Mouse (Mus musculus) kidney, postnatal 0 days (tissue): ENCODE measurements at regions not wholly inside any gene's neighbourhood (a gene's known extent, or its start where the extent isn't known, plus 50 kb on each side); places are given as distances from the start of the nearest gene placed in this dataset.

Experiments used
- ATAC-seq: fragments of 200-750 bp; cut with Nextera tagmentation; replicated peaks from 2 replicates; pipeline ENCODE4 v1.8.0; 2017; ENCODE audit warnings: low read depth, moderate number of reproducible peaks, moderate TSS enrichment, moderate library complexity; ENCODE audit not compliant: low FRiP score
- DNase-seq: peaks from one replicate; pipeline ENCODE4 v3.0.0-alpha.2; 2016; ENCODE audit warnings: low spot score
- H3K27ac ChIP-seq: fragments of 300-500 bp; sonication (generic); 2 replicates; pipeline ENCODE4 v1.5.1; 2014; ENCODE audit warnings: mild to moderate bottlenecking
- H3K27me3 ChIP-seq: fragments of 300-500 bp; sonication (generic); 2 replicates; pipeline ENCODE4 v1.6.1; 2014; ENCODE audit warnings: low read length, mixed read lengths; ENCODE audit not compliant: insufficient read depth
- H3K36me3 ChIP-seq: fragments of 300-500 bp; sonication (generic); 2 replicates; pipeline ENCODE4 v1.6.1; 2014; ENCODE audit warnings: low read length, mixed read lengths; ENCODE audit not compliant: insufficient read depth
- H3K4me1 ChIP-seq: fragments of 300-500 bp; sonication (generic); replicated peaks from 2 replicates; pipeline ENCODE4 v1.6.1; 2014; ENCODE audit warnings: antibody characterized with exemption, low read length, mixed read lengths; ENCODE audit not compliant: insufficient read depth
- H3K4me2 ChIP-seq: fragments of 300-500 bp; sonication (generic); 2 replicates; pipeline ENCODE4 v1.6.1; 2014; ENCODE audit warnings: mild to moderate bottlenecking, low read length, moderate library complexity, mixed read lengths
- H3K4me3 ChIP-seq: fragments of 300-500 bp; sonication (generic); replicated peaks from 2 replicates; pipeline ENCODE4 v1.5.1; 2014; ENCODE audit warnings: low read depth, low read length
- H3K9ac ChIP-seq: fragments of 300-500 bp; sonication (generic); 2 replicates; pipeline ENCODE4 v1.6.1; 2014; ENCODE audit warnings: low read depth, low read length
- H3K9me3 ChIP-seq: fragments of 300-500 bp; sonication (generic); replicated peaks from 2 replicates; pipeline ENCODE4 v1.6.1; 2016; ENCODE audit warnings: low read length, inconsistent platforms, mixed read lengths
- CTCF ChIP-seq: IDR thresholded peaks from 2 replicates; pipeline ENCODE4 v1.5.1; 2016; ENCODE audit warnings: antibody characterized with exemption, low read depth, mild to moderate bottlenecking, moderate library complexity
- WGBS: fragments of 180-500 bp; shearing (Covaris S2); extraction: QIAGEN DNeasy Blood & Tissue Kit; methylation state at CpG from one replicate; pipeline ENCODE4 v1.1.7; 2014; 5-methylcytosine and 5-hydroxymethylcytosine counted together

DNA sequence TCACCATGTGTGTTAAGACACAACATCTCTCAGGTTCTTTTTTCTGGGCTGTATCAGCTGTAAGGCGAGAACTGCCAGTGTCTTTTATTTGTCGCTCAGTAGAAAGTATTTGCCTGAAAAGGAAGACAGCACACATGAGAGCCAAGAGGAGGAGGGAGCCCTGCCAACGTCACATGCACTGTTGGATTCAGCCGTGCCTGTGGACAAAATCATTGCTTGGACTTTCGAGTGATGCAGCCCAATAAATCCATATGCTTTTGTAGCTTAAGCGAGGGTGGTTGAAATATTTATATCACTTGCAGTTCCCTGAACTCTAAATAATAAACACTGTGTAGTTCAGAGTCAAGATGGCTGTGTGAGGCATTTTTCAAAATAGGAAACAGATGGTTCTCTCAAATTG is 108.4 kb upstream of the Ddit4l start:
- no peak overlapping the region for H3K27ac ChIP-seq
- H3K9me3 ChIP-seq, result no peaks in the 10 kb centered on the region
- H3K4me3 ChIP-seq, result no peak overlapping the region
- no peak for TF ChIP-seq CTCF
- H3K36me3 ChIP-seq, result no peaks in the 10 kb centered on the region
- H3K9ac ChIP-seq, result no peak overlapping the region
- H3K4me2 ChIP-seq, result no peak overlapping the region
- DNase-seq (peak; percentile 45), ATAC-seq (no peak)
- no peaks in the 10 kb centered on the region for H3K27me3 ChIP-seq
- 46% methylated on average over 6 of the region's 6 CpGs for WGBS
- no peaks in the 10 kb centered on the region for H3K4me1 ChIP-seq

DNA sequence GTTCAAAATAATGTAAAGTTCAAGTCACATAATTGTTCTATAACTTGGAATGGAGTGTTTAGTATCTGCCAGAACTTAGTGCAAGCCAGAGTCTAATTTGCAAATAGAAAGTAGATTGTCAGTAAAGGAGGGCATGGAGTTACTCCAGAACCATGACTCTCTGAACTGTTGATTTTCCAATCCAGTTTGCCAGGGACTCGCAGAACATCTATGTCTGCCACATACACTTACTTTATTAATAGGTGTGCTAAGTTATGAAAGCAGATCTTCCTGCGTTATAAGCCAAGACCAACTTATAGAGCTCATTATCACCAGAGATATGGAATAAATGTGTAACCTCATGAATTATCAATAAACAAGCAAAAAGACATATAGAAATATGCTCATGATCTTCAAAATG is 107.2 kb upstream of the Ddit4l start:
- WGBS, result 99% methylated on average over 2 of the region's 2 CpGs
- ATAC-seq, result no peak

DNA sequence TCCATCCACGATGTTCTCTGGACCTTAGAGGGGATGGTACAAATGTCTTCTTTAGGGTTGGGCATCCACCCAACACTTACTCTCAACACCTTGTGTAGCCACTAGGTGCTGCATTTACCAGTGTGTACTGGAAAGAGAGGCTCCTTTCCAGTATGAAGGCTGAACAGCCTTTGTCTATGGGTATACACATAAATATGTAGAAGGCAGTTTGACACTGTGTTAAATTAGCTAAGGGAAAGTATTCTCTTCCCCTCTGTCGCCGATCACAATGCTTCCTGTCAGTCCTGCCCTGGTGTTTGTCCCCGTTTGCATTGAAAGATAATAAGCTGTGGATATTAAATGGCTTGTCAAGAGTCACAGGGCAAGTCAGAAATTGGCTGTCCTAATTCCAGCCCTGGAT is 104.0 kb upstream of the Ddit4l start:
- Histone ChIP-seq H3K9ac (no peak overlapping the region), H3K9me3 (no peaks in the 10 kb centered on the region), H3K4me2 (no peak overlapping the region), H3K36me3 (no peaks in the 10 kb centered on the region), H3K27me3 (no peaks in the 10 kb centered on the region), H3K4me3 (no peak overlapping the region), H3K4me1 (no peaks in the 10 kb centered on the region), H3K27ac (no peak overlapping the region)
- DNase-seq (no peak), ATAC-seq (no peak; the same call in 1 of the 2 replicates)
- TF ChIP-seq CTCF, result no peak; the same call in 1 of the 2 replicates
- WGBS, result 20% methylated on average over 4 of the region's 4 CpGs

More for the DNA sequence above, 107.2 kb upstream of the Ddit4l start:
- no peak for TF ChIP-seq CTCF
- Histone ChIP-seq H3K4me3 (no peak overlapping the region), H3K9ac (no peak overlapping the region), H3K27me3 (no peaks in the 10 kb centered on the region), H3K27ac (no peak overlapping the region), H3K4me2 (no peak overlapping the region), H3K9me3 (no peaks in the 10 kb centered on the region), H3K36me3 (no peaks in the 10 kb centered on the region), H3K4me1 (no peaks in the 10 kb centered on the region)
- no peak for DNase-seq

DNA sequence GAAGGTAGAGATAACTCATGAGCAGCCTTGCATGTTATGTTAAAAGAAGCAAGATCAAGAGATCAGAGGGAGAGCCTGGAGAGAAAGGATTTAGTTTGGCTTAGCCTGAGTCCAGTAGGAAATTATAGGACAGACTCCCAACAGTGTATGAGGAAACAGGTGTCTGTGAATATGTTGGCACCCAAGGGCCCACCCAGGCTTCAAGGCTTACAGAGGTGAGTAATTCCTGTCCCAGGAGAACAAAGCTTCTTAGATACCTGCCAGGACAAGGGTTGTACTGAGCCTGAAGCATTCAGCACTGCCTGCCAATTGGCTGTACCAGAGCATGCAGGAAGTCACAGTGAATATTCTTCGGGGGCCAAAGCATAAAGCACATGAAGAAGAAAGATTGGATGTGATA is 101.2 kb upstream of the Ddit4l start:
- TF ChIP-seq CTCF, result no peak
- no peaks in the 10 kb centered on the region for H3K36me3 ChIP-seq
- no peak overlapping the region for H3K27ac ChIP-seq
- no peak for ATAC-seq
- H3K4me3 ChIP-seq, result no peak overlapping the region
- H3K4me2 ChIP-seq, result no peak overlapping the region
- H3K9ac ChIP-seq, result no peak overlapping the region
- no peaks in the 10 kb centered on the region for H3K4me1 ChIP-seq
- no peak for DNase-seq
- H3K9me3 ChIP-seq, result no peaks in the 10 kb centered on the region
- 79% methylated on average over 1 of the region's 1 CpGs for WGBS
- H3K27me3 ChIP-seq, result no peaks in the 10 kb centered on the region

DNA sequence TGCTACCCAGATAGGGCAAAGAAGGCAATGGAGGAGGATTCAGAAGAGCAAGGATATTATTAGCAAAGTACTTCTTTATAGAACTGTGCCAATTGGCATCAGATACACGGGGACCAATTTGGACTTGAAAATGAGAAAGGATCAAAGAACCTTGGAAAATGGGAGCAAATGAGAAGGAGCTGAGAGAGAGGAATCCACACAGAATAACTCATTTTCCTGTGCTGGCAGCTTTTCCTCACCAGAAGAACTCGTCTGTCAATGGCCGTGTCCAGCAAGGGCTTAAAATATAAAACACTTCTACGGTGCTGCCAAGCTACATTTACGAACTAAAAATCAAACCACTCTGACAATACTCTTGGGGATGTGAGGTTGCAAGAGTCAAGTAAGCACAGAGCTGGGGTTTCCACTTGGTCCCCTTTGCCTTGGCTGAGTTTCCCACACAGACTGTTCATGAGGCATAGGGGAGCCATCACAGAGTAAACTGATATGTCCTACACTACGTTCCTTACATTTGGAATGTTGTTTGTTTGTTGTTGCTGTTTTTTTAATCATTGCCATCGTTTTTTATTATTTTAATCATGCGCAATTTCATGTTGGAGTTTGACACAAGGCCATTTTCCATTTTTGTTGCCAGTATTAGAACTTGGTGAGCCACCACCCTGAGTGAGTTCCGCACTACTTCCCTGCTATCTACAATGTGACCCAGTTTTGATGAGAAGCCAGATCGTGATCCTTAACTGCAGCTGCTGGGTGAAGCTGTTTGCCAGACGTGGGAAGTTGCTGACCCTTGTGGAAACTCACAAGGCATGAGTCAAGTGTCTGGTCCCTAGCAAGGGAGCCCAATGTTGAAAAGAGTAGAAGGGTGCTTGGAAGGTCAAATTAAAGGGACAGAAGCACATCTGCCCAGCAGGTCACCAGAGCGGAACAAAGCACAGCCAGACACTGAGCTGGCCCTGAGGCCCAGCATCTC is 95.5 kb upstream of the Ddit4l start:
- Histone ChIP-seq H3K9ac (no peak overlapping the region), H3K27ac (no peak overlapping the region), H3K9me3 (no peaks in the 10 kb centered on the region), H3K36me3 (no peaks in the 10 kb centered on the region), H3K4me1 (no peaks in the 10 kb centered on the region), H3K27me3 (no peaks in the 10 kb centered on the region), H3K4me3 (no peak overlapping the region), H3K4me2 (no peak overlapping the region)
- ATAC-seq (no peak), DNase-seq (no peak)
- 67% methylated on average over 12 of the region's 12 CpGs for WGBS
- no peak for TF ChIP-seq CTCF

DNA sequence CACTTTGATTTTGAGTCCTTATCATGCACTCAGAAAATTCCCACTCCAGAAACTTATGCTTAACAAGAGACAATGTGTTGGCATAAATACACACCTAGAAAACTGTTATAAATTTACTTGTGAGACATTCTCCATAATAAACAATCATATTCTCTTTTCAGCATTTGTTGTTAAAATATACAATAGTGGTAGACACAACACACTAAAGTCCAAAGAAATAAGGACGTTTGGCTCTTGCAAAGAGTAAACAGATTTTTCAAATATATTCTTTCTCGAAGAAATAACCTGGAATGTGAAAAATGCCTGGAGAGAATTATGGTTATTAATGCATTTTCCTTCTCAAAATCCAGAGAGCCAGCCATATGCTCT is 91.8 kb upstream of the Ddit4l start:
- H3K4me1 ChIP-seq, result no peaks in the 10 kb centered on the region
- H3K36me3 ChIP-seq, result no peaks in the 10 kb centered on the region
- no peaks in the 10 kb centered on the region for H3K9me3 ChIP-seq
- H3K9ac ChIP-seq, result no peak overlapping the region
- DNase-seq, result no peak
- H3K4me3 ChIP-seq, result no peak overlapping the region
- H3K27ac ChIP-seq, result no peak overlapping the region
- ATAC-seq, result no peak
- no peaks in the 10 kb centered on the region for H3K27me3 ChIP-seq
- H3K4me2 ChIP-seq, result no peak overlapping the region
- WGBS, result 68% methylated on average over 2 of the region's 2 CpGs
- TF ChIP-seq CTCF, result no peak
